Mouse (Mus musculus) ES-CJ7 (cell line): ENCODE measurements around the gene Tgfbr3.

Experiments
- DNase-seq: peaks from one replicate; pipeline ENCODE4 v3.0.0; 2011; ENCODE audit warnings: low read depth, low spot score

The Tgfbr3 gene

DNA sequence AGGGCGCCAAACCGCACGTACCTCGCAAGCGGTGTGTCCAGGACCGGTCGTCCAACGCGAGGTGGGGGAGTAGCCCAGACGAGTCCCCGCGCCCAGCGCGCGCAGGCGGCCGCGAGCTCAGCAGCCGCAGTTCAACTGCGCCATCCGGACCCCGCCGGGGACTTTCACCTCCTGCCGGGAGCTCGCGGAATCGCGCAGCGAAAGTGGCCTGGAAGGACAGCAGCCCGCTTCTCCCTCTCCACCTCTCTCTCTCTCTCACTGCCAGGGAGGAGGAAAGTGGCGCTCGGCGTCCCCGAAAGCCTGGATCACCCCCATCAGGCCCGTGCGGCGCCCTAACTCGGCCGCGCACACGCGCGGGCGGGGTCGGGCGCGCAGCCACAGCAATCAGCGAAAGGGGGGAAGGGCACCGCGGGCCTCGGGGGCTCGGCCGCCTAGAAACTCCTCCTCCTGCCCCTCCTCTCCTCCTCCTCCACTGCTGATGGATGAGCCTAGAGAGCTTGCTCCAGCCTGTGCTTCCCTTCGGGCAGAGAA lies at the start of gene Tgfbr3:
TSS of gene Tgfbr3 (minus strand) at position 396 of the 531 bp plus-strand sequence.
- DNase-seq: peak; percentile 57

DNA sequence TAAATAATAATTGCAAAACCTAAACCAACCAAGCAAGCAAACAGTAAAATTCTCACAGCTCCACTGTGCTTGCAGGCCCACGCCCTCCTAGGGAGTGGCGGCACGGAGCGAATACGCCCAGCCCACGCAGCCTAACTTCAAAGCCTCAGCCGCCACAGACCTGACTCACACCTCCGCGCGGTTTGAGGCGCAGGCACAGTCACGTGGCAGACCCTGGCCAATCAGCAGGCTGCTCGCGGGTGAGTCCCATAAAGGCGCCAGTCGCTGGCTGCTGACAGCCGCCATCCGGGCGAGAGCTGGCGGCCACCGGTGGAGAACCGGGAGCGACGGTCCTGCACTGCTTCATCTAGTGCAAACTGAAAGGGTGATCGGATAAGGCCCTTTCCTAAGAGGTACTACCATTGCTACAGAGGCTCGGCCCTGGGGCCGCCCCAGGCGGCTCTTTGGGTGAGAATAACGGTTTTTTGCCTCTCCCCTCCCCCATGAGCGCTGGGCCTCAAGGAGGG lies 41.5 kb upstream of the Tgfbr3 start, which contains the start of gene Brdt:
TSS of gene Brdt (plus strand) at position 244 of the 506 bp plus-strand sequence.
- peak; percentile 79 for DNase-seq

DNA sequence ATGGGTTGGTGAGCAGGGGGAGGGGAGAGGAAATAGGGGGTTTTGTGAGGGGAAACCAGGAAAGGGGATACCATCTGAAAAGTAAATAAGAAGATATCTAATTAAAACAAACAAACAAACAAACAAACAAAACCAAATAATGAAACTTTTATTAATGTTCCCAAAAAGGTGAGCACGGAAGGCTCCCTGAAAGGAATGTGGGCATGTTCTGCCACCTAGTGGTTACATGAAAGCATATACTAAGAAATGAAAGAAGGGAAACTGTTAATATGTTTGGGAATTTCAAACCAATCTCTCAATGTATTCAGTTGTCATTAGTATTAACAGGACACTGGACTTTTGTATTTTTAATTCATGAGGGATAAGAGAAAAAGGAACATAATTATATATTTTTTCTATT lies 31.3 kb upstream of the Tgfbr3 start:
- DNase-seq: peak; percentile 12

DNA sequence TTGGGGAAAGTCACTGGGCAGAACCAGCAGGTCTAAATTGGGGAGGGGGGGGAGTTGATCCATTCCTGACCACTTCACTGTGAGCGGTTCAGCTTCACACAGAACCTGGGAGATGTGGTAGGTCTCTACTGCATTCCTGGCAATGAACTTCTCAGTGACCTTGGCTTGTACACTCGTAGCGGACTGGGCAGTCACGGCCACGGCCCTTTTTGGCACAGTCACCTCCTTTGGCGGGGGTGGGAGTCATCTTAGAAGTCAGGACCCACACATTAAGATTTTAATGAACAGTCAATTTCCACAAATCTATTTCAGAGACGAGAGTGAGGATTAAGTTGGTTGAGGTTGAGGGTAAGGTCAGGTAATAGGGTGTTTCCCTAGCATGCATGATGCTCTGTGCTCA lies 27.7 kb upstream of the Tgfbr3 start:
- no peak for DNase-seq

DNA sequence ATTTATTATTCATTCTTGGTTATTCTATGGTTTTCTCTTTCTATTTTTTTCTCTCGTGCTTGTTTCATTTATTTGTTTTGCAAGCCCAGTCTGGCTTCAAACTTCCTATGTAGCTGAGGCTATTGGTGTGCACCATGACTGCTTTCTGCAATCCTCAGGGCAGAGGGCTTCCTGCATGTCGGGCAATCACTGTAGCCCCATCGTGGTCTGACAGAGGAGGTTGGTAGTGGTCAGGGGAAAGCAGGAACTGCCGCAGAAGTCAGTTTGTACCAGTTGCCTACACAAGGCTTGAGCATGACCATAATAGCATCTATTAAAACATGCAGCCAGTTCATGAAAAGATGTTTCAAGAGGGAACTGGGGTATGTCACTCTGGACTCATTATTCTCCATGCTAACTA lies 18.0 kb upstream of the Tgfbr3 start:
- no peak for DNase-seq

DNA sequence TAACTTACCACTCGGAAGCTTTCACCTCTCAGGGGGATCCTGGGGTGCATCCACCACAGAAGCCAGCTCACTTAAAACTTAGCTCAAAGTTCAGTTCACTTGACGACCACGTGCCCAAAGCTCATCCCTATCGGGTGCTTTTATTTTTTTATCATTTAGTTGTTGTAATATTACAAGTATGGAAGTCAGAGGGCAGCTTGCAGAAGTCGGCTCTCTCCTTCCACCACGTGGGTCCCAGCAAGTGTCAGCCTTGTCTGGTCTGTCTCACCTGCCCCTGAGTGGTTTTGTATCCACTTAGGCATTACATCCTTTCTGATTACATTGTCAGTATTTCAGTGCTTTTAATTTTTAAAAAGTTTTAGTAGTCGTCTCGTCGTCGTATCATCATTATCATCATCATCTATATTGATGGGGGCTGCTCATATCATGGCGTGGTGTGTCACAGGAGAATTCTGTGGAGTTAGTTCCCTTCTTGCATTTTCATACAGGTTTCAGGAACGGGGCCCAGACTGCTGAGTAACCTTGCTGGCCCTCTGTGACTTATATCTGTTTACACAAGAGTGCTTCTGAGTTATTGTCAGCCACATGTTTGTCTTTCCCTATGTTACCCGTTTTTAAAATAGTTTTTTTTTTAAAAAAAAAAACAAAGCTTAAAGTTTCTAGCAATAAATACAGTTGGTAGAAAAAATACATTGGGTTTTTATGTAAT lies 14.8 kb upstream of the Tgfbr3 start:
- no peak for DNase-seq

DNA sequence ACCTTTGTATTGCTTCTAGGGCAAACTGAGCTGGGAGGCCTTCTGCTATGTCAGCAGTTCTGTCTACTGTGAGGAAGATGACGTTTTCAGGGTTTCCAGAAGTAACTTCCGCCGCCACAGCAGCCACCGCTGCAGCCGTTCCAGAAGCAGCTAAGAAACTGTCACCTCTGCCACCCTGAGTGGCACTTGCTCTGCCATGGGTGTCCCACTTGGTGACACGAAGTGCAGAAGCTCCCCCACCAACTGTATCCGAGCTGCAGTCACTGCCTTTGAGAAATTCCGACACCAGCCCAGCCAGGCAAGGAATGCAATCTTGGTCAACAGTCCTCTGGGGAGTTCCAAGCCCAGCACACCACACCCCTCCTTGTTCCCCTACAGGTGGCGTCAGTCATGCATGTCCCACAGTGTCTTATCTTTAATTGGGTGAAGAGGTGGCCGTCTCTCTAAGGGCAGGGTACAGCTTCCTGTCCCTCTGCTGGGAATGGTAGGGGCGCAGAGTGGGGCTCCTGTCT lies 14.0 kb upstream of the Tgfbr3 start:
- DNase-seq: no peak

DNA sequence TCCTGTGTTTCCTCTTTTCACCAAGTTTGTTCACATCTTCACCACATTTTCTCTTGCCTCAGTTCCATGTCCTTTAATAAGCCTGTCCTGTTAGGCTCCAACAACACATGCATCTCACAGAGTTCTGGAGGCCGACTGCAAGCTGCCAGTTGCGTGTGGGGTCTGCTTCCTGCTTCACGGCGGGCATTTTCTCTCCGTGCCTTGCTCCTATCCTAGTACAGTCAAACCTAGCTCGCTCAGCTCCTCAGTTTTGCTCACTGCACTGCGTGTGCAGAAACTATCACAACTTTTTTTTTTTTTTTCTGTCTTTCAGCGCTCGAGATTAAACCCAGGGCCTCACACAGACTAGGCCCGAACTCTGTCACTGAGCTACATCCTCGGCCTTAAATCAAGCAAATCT lies 9.4 kb upstream of the Tgfbr3 start:
- DNase-seq: no peak

DNA sequence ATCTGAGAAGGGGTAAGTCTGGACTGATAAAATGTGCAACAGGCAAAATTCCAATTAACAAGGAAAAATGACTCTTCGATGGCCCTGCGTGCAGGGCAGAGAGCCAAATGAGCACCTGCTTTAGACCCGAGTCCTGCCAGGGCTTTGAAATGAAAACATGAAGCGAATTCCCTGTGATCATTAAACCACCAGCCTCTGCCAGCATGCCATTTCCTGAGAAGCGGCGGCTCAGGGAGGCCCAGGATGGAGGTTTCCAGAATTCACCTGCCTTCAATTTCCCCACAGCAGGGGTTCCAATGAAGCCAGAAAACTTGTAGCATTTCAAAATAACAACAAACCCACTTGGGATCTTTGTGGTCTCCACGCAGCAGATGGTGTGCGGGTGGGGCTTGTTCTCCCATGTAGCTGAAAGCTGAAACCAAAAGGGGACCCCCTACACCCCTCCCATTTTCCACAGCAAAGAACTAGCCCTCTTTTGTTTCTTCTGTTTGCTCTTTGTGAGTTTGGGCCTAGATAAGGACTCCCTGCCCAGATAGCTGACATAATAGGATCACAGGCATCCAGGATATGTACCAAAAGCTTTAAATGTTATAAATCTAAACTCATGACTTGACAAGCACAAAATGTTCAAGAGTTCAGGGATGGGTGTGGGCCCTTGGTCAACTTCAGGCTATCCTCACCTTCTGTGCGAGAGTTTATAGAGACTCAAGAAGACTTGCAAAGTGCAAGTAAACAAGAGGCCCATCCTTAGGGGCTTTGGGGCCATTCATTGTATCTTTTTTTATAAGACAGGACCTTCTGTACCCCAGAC lies 7.3 kb upstream of the Tgfbr3 start:
- DNase-seq: no peak

DNA sequence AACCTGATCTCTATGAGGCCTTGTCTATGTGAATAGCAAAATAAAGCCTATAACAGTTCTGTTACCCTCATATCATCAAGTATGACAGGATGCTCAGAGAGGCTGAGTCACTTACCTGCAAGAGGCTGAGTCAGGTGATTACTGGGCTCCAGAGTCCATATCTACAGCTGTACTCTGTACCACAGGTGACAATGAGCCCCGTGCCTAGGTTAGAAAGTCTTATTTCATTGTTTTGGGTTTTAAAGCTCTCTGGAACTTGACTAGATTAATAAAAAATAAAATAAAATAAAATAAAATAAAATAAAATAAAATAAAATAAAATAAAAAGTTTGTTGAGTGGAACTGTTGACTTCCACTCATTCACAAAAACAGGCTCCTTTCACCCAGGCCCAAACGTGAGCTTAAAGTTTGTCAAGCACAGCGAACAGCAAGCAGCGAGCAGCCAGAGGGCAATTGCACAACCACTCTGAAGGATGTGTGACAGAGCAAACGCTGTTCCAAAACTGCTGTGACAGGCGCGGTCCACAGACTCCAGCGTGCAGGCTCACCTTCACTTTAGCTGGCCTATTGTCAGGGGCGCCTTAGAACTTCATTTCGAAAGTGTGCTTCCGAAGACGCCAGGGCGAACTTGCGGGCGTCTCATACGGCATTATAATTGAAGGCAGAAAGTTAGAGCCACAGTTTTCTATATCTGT lies 6.5 kb upstream of the Tgfbr3 start:
- no peak for DNase-seq

DNA sequence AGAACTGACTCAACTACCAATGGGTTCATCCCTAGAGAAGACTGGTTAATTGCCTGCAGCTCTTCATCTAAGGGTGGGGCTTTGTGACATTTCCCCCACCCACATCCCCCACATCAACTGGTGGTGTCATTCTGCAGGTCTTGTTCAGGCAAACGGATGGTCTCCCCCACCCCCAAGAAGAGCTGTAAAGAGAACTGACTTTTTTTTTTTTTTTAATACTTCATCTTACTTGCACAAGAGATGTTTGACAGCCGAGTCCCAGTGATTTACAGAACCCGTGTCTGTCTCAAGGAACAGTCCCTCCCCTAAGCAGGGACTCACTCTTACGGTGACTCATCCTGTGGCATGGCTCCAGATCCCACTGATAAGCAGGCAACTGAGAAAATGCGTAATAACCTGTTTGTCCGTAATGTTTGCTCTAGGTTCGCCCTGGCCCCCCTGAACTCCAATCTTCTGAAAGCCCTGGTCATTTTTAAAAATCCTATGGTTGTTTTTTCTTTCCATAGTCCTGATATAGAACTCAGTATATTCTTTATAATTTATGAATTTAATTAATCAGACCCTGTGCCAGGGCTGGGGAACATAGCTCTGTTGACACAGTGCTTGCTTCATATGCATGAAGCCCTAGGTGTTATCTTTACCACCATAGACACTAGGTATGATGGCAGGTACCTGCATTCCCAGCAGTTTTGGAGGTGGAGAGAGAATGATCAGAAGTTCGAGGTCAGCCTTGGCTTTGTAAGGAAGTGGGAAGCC lies 5.8 kb upstream of the Tgfbr3 start:
- no peak for DNase-seq

DNA sequence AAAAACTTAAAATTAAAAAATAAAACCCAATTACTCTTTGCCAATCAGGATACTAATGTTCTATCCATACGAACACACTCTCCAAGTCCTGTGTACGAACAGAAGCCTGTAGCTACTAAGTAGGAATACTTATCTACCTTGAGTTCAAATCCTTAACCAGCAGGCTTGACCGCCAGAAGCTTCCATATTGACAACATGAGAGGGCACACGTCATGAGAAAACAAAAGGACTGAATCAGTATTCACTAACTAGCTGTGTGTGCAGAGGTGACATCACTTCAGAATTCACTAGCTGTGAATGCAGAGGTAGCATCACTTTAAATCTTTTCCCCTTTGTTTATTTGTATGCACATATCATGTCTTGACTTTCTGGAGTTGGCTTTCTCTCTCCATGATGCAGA lies 4.6 kb upstream of the Tgfbr3 start:
- no peak for DNase-seq

DNA sequence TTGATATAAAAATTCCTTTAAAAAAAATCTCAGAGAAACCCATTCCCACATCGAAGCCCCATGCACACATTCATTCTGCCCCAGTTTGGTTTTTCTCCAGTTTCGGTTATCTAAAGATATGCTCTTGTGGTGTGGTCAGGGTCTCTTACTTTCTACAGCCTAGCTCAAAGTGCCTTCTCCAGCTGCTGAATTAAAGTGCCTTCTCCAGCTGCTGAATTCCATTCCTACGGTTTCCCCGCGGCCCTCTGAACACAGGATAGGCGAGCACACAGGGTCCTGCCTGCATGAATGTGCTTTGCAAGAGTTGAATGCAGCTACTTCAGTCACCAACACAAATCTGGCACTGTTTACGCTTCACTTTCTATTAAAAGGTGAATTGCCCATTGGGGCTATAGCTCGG lies 557 bp upstream of the Tgfbr3 start:
- no peak for DNase-seq

DNA sequence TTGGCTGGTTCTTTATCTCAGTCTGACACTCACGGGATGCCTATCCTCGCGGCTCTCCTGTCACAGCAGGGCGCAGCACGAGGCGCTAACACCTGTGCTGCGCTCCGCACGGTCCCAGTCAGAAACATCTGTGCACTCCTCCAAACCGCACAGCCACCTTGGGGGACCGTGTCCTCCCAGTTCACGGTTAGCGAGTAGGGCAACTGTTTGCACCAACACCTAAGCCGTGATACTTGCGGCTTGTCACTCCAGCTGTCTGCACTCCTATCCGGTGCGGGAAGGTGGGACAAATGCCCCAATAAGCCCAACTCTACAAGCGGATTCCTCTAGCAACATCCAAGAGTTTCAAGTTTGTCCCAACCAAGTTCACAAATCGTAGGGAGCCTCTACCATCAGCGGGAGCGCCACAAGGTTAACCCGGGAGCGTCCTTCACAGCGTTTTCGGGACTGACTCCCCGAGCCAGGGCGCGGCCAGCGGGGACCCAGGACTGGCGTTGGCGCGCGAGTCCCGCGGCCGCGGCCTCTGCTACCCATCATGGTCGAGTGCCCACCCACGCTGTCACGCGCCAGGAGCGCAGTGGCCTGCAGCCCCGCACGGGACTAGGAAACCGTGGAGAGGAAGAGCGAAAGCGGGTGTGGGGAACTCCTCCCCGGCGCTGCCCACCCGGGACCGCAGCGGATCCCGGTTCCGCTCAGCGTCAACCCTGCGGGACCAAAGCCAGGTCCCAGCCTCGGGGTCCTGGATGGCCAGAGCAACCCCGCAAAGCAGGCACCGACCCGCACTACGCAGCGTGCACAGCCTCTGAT lies 799 bp downstream of the Tgfbr3 start:
- DNase-seq: peak; percentile 38

DNA sequence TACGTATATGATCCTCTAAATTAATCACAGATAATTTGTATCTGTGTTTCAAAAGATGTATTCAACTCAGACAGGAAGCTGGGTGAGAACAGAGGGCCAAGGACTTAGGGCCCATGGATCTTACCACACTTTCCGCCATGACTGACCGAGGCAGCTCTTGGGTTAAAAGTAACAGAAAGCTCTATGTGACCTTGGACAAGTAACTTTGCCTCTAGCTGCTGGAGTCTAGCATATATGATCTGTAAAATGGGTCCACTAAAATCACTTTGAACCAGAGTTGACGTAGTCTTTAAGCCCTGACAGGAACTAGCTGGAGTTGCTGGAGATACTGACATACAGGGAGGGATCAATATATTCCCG lies 1.5 kb downstream of the Tgfbr3 start:
- DNase-seq: no peak

DNA sequence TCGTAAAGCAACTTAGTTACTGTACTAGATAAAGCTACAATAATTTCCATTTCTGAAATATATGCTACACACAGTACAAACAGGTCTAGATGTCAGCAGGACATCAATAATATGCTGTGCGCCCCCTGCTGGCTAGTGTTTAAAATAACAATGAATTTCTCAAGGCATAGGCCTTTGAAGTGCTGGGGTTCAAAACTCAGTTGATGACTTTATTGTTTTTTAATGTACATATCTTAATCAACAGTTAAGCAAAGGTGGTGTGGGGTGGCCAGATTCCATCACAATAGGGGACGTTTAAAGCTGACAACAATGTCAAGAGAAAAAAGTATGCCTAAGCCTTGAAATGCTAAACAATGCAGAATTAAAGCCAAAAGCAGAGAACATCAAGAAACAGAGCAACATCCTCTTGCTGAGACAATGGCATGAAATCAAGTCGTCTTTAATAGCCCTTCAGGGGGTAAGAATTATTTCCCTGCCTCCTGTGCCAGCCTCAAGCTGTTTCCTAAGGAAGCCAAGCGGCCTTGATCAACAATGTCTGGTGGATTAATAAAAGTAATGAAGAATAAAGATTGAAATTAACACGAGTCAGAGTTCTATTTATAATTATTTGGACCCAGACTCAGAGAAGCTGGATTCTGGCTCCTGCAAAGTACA lies 2.0 kb downstream of the Tgfbr3 start:
- peak; percentile 61 for DNase-seq

DNA sequence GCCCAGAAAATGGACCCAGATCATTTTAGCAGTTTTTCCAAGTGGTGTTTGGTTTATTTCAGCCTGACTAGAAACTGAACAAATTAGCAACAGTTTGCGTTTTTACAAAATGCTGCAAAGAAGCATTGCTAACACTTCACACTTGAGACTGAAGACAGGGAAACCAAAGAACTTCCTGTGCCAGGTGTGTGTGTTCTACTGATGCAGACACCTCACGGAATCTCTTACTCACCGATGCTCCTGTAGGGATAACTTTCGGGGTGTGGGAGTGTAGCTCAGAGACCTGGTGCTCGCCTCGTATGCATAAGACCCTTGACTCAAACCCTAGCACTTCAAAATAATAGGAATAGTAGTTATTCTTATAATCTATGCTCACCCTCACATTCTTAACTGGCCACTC lies 3.9 kb downstream of the Tgfbr3 start:
- no peak for DNase-seq

DNA sequence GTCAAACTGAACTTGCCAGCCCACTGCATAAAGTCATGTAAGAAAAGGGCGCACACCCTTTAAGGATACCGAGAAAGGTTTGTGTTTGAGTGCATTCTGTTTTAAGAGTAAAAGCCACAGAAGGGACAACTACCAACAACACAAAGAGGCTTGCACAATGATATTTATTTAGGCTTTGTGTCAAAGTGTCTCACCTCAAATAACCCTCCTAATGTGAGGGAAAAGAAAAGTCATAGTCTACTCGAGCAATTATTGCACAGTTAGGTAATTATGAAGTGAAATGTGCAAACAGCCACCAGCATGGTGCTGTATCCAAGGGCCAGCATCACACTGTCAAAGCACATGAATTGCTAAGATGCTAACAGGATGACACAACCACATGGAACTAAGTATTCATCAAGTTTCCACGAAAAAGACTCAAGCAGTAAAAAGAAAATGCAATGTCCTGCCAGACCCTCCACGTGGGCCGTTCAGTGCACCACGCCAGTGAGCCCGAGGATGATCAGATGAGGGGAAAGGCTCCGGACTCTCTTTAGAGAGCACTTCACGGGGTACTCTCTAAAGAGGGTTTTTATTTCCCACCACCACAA lies 5.4 kb downstream of the Tgfbr3 start:
- no peak for DNase-seq

DNA sequence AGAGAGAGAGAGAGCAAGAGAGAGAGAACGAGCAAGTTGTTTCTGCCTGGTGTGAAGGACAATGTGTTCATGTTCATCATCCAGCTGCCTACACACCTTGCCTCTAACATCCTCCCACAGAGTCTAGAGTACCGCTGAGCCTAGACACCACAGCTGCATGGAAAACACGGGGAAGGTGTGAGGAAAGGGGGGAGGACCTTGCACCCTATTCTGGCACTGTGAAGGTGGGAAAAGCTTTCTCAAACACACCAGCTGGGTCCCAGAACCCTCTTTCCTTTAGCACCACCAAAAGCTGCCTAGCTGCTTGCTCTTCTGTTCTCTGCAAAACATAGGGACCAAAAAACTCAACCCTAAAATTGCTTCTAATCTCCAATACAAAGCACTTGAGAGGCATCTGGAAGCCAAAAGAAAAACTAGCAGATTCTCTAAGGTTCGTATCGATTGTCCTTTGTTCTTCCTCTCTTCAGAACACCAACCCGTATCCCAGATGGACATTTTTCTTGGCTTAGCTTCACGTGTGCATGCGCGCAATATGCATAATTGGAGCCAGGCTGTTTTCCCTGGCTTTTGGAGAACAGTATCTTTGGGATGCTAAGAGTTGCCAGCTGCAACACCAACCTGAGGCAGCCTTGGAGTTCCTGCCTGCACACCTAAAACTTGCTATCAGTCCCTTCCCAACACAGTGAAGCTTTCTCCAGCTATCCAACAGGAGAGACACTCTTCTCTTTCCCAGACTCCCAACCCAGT lies 6.7 kb downstream of the Tgfbr3 start:
- no peak for DNase-seq
